Comparison of ENCODE assay signal across 18 mouse cellular contexts in genomic region chr16:34058611-34059010, GRCm38 (mm10).
DNase-seq lines count a peak whose midpoint lies in the region; ATAC-seq and TF ChIP-seq lines count a peak whose summit lies in the region.
"Had no signal": no experiment of that assay in that cellular context is flagged by ENCODE, and none has a peak within 500 bp of the region (broad histone marks: within the 10 kb centered on the region; RNA-seq: fewer than 3 reads in every experiment).

No protein-coding gene starts in this region.

- H3K4me3 ChIP-seq in heart, embryonic 10.5 days, result no peak overlapping the region
- no peak overlapping the region for H3K4me3 ChIP-seq in intestine, embryonic 14.5 days (ENCODE audit: low read depth, low read length)
- H3K4me3 ChIP-seq in intestine, postnatal 0 days (ENCODE audit: low read depth, low read length), result no peak overlapping the region
- peak overlapping the region; percentile 19 for H3K4me3 ChIP-seq in megakaryocyte, embryonic 14.5 days (replicated peaks)
- no peak overlapping the region for H3K4me3 ChIP-seq in intestine, embryonic 16.5 days (ENCODE audit: low read length)
- no peak overlapping the region for H3K4me3 ChIP-seq in hindbrain, embryonic 10.5 days
- H3K4me3 ChIP-seq: embryonic facial prominence, embryonic 15.5 days; hindbrain, embryonic 13.5 days; limb, embryonic 15.5 days; neural tube, embryonic 13.5 days had no signal

- no peak for DNase-seq in heart, embryonic 10.5 days (ENCODE audit: low spot score)
- DNase-seq in heart, postnatal 36 days, result no peak
- no peak for DNase-seq in intestine, embryonic 14.5 days (ENCODE audit: low spot score)
- DNase-seq in hindbrain, embryonic 10.5 days (ENCODE audit: low spot score), result no peak
- DNase-seq: adrenal gland, postnatal 14 days; cerebellum, adult 18-20 months; kidney, adult 18-20 months; kidney, postnatal 4 days; lung, postnatal 10 days; spleen, adult 18-20 months had no signal

- intact Hi-C loops in heart, postnatal 36 days (cut with DNase I), result no loop called here

- H3K27me3 ChIP-seq in heart, embryonic 10.5 days (ENCODE audit: insufficient read depth, poor library complexity, severe bottlenecking), result no peaks in the 10 kb centered on the region
- H3K27me3 ChIP-seq in intestine, embryonic 14.5 days (replicated peaks; ENCODE audit: control insufficient read depth, insufficient read depth, low read length), result no peaks in the 10 kb centered on the region
- no peaks in the 10 kb centered on the region for H3K27me3 ChIP-seq in intestine, postnatal 0 days (replicated peaks; ENCODE audit: control insufficient read depth, insufficient read depth, low read length)
- H3K27me3 ChIP-seq in megakaryocyte, embryonic 14.5 days (replicated peaks), result no peaks in the 10 kb centered on the region
- no peaks in the 10 kb centered on the region for H3K27me3 ChIP-seq in intestine, embryonic 16.5 days (replicated peaks; ENCODE audit: control insufficient read depth, insufficient read depth, low read length)
- H3K27me3 ChIP-seq in hindbrain, embryonic 10.5 days (ENCODE audit: insufficient read depth, poor library complexity, severe bottlenecking), result no peaks in the 10 kb centered on the region
- H3K27me3 ChIP-seq: embryonic facial prominence, embryonic 15.5 days; hindbrain, embryonic 13.5 days; limb, embryonic 15.5 days; neural tube, embryonic 13.5 days had no signal

- H3K36me3 ChIP-seq in heart, embryonic 10.5 days, result 0 out of 2 replicates have a peak, but pooled peaks cover 12% of the 10 kb centered on the region
- peaks cover 5% of the 10 kb centered on the region; the same call in 1 of the 2 replicates for H3K36me3 ChIP-seq in intestine, embryonic 14.5 days (ENCODE audit: control insufficient read depth, insufficient read depth, low read length)
- no peaks in the 10 kb centered on the region for H3K36me3 ChIP-seq in intestine, postnatal 0 days (ENCODE audit: control insufficient read depth, insufficient read depth)
- H3K36me3 ChIP-seq in megakaryocyte, embryonic 14.5 days (replicated peaks; ENCODE audit: low read length), result peaks cover 92% of the 10 kb centered on the region
- no peaks in the 10 kb centered on the region for H3K36me3 ChIP-seq in intestine, embryonic 16.5 days (ENCODE audit: control insufficient read depth, insufficient read depth, low read length)
- peaks cover 13% of the 10 kb centered on the region for H3K36me3 ChIP-seq in hindbrain, embryonic 10.5 days
- H3K36me3 ChIP-seq: limb, embryonic 15.5 days had no signal

- no peak overlapping the region for H3K9ac ChIP-seq in intestine, embryonic 14.5 days (ENCODE audit: low read length)
- no peak overlapping the region for H3K9ac ChIP-seq in intestine, postnatal 0 days (ENCODE audit: low read depth, low read length)
- H3K9ac ChIP-seq in intestine, embryonic 16.5 days (ENCODE audit: low read depth, low read length), result no peak overlapping the region
- H3K9ac ChIP-seq: embryonic facial prominence, embryonic 15.5 days; hindbrain, embryonic 13.5 days; limb, embryonic 15.5 days; neural tube, embryonic 13.5 days had no signal

- H3K4me1 ChIP-seq in heart, embryonic 10.5 days, result peaks cover 37% of the 10 kb centered on the region
- H3K4me1 ChIP-seq in intestine, embryonic 14.5 days (replicated peaks; ENCODE audit: control insufficient read depth, insufficient read depth, low read length), result peaks cover 29% of the 10 kb centered on the region
- H3K4me1 ChIP-seq in intestine, postnatal 0 days (replicated peaks; ENCODE audit: control insufficient read depth, insufficient read depth, low read length), result no peaks in the 10 kb centered on the region
- H3K4me1 ChIP-seq in megakaryocyte, embryonic 14.5 days, result peaks cover 100% of the 10 kb centered on the region
- H3K4me1 ChIP-seq in intestine, embryonic 16.5 days (ENCODE audit: control insufficient read depth, insufficient read depth, low read length), result peaks cover 10% of the 10 kb centered on the region
- peaks cover 4% of the 10 kb centered on the region; the same call in 1 of the 2 replicates for H3K4me1 ChIP-seq in hindbrain, embryonic 10.5 days (replicated peaks)

- no peak overlapping the region for H3K4me2 ChIP-seq in intestine, embryonic 14.5 days (ENCODE audit: low read length)
- H3K4me2 ChIP-seq in intestine, postnatal 0 days (replicated peaks; ENCODE audit: low read depth), result no peak overlapping the region
- H3K4me2 ChIP-seq in intestine, embryonic 16.5 days (ENCODE audit: low read depth, low read length), result no peak overlapping the region
- H3K4me2 ChIP-seq: embryonic facial prominence, embryonic 15.5 days; hindbrain, embryonic 13.5 days; limb, embryonic 15.5 days; neural tube, embryonic 13.5 days had no signal

- no peak for TF ChIP-seq CTCF in intestine, postnatal 0 days (IDR thresholded peaks at IDR 0.05; ENCODE audit: low read depth)

- H3K27ac ChIP-seq in heart, embryonic 10.5 days, result peak overlapping the region; percentile 79
- peak overlapping the region; percentile 43; the same call in 1 of the 2 replicates for H3K27ac ChIP-seq in intestine, embryonic 14.5 days (ENCODE audit: low read depth)
- H3K27ac ChIP-seq in intestine, postnatal 0 days (ENCODE audit: low read depth, low read length), result no peak overlapping the region
- H3K27ac ChIP-seq in intestine, embryonic 16.5 days (ENCODE audit: low read length), result peak overlapping the region; percentile 15; the same call in 1 of the 2 replicates
- H3K27ac ChIP-seq in hindbrain, embryonic 10.5 days, result no peak overlapping the region
- H3K27ac ChIP-seq: embryonic facial prominence, embryonic 15.5 days; hindbrain, embryonic 13.5 days; limb, embryonic 15.5 days; neural tube, embryonic 13.5 days had no signal

- H3K9me3 ChIP-seq in heart, embryonic 10.5 days, result no peaks in the 10 kb centered on the region
- no peaks in the 10 kb centered on the region for H3K9me3 ChIP-seq in intestine, embryonic 14.5 days (ENCODE audit: control insufficient read depth, low read length)
- H3K9me3 ChIP-seq in intestine, postnatal 0 days (ENCODE audit: control insufficient read depth), result no peaks in the 10 kb centered on the region
- H3K9me3 ChIP-seq in megakaryocyte, embryonic 14.5 days, result no peaks in the 10 kb centered on the region
- no peaks in the 10 kb centered on the region for H3K9me3 ChIP-seq in intestine, embryonic 16.5 days (ENCODE audit: control insufficient read depth, low read length)
- H3K9me3 ChIP-seq in hindbrain, embryonic 10.5 days, result no peaks in the 10 kb centered on the region
- H3K9me3 ChIP-seq: embryonic facial prominence, embryonic 15.5 days; hindbrain, embryonic 13.5 days; limb, embryonic 15.5 days; neural tube, embryonic 13.5 days had no signal

- no peak for ATAC-seq in intestine, embryonic 14.5 days (replicated peaks; ENCODE audit: low FRiP score, low TSS enrichment, low read depth)
- ATAC-seq in intestine, postnatal 0 days, result no peak
- no peak for ATAC-seq in megakaryocyte, adult 5-6 weeks (ENCODE audit: poor library complexity, severe bottlenecking)
- ATAC-seq in intestine, embryonic 16.5 days, result no peak; the same call in 1 of the 2 replicates

- 18% methylated on average over 3 of the region's 3 CpGs for WGBS in heart, embryonic 10.5 days
- 24% methylated on average over 3 of the region's 3 CpGs for WGBS in intestine, embryonic 14.5 days
- WGBS in intestine, postnatal 0 days, result 43% methylated on average over 3 of the region's 3 CpGs
- WGBS in intestine, embryonic 16.5 days, result 48% methylated on average over 3 of the region's 3 CpGs
- WGBS in hindbrain, embryonic 10.5 days, result 75% methylated on average over 3 of the region's 3 CpGs

Comparison
In these comparisons a context has a peak if more than half of its experiments do, and no peak if none do; other contexts are left out.
1. H3K27ac ChIP-seq: peak in heart, embryonic 10.5 days (single experiment), intestine, embryonic 14.5 days (single experiment) and intestine, embryonic 16.5 days (single experiment); none in intestine, postnatal 0 days (single experiment) and hindbrain, embryonic 10.5 days (single experiment).